Mouse (Mus musculus): ENCODE data around the gene Tnfrsf13b.
"Not testable (repeated sequence)": the region's sequence is repeated elsewhere in the genome, so short reads cannot be mapped to it uniquely, and the experiment has no call there.

Gene Tnfrsf13b

DNA sequence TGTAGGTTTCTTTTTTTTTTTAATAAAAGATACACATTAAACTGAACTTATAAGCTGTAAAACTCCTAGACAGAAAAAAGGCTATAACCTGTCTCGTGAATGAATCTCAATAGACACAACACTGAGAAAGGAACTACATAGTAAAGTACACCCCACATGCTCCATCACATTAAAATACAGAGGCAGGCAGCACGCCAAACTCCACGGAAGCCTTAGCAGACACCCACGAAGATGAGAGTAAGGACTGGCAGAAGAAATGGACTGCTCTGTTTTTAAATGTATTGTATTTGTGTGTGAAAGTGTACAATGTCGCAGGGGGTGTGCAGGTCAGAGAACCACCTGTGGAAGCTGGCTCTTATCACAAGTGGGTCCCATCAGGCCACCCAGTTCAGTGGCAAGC is 43.6 kb downstream of the Tnfrsf13b start:
- in situ Hi-C loops (cut with MboI, MseI), result no loop called here

DNA sequence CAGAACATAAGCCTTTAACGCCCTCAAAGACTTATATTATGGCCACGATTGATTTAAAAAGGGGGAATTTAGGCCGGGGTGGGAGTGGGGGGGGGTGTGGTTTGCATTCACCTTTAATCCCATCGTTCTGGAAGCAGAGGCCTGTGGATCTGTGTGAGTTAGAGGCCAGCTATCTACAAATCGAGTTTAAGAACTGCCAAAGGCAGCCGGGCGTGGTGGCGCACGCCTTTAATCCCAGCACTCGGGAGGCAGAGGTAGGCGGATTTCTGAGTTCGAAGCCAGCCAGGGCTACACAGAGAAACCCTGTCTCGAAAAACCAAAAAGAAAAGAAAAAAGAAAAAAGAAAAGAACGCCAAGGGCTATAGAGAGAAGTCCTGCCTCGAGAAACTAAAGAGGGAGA is 46.9 kb downstream of the Tnfrsf13b start:
- in situ Hi-C loops (cut with MboI, MseI), result not testable (repeated sequence)

DNA sequence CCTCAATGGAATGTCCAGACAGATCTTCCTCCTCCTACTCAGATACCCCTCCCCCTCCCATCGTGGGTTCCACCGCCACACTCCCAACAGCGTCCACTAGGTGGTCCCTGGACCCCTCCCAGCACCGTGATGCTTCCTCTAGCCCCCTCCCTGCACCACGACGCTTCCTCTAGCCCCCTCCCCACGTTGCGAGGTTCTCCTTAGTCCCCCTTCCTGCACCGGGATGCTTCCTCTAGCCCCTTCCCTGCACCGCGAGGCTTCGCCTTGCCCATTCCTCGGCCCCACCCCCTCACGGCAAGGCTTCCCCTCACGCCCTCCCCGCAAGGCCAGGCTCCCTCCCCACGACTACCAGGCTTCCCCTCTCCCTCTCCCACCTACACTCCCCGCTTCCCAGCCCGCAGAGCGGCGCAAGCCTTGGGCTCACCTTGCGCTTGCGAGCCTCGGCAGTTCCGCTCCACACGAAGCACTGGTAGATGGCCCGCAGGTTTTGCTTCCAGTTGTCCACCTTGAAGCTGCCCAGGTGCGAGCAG is 47.8 kb downstream of the Tnfrsf13b start:
- in situ Hi-C loops (cut with MboI, MseI), result no loop called here

DNA sequence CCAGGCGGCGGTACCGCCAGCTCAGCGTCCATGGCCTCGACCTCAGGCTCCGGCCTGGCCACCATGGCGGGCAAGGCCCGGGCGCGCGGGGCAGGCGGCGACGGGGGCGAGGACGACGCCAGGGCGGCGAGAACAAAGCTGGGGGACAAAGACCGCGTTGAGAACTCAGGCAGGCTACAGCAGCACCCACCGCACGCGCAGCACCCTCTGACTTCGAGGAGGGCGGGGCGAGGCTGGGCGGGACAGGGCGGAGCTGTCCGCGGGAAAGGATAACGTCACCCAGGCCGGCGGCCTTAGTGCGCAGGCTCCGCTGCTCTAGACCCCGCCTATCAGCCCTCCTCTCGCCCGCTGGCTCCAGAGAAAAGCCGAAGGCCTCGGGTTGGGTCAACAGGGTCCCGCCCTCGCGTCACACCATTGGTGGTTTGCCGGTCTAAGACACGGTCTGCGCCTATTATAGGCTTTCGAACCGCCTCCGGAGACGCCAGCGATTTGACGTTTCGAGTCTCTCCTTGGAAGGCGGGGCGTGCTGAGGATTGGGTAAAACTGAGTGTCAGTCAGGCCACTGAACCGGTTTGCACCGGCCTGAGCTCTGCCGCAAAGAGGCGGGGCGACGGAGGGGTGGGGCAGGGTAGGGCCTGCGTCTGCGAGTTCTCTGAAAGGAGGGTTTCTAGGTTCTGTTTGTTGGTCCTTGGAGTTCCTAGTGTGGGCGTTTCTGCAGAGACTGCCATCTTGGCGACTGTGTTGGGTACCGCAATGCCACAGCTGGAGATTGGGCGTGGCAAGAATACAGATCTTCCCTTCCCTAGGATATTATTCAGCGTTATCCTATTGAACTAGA is 48.5 kb downstream of the Tnfrsf13b start, which contains the start of gene Usp22:
TSS of gene Usp22 (minus strand) at position 235 of the 838 bp plus-strand sequence.
- in situ Hi-C loops (cut with MboI, MseI), result no loop called here

DNA sequence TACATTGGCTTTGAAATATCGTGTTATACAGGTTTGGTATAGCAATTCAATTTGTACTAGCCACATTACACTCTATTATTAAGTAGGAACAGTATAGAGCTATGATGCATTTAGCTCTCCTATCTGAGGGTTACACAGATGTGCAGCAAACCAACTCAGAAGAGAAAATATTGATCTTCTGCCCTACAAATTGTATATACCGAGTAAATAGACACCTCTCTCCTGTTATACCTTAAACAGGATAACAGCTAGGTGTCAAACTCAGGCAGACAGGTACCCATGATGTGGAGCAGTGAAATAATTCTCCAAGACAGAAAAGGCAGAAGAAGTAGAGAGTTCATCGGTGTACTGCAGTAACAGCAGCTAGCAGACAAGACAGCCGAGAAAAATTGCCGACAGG is 49.2 kb downstream of the Tnfrsf13b start:
- in situ Hi-C loops (cut with MboI, MseI), result no loop called here

DNA sequence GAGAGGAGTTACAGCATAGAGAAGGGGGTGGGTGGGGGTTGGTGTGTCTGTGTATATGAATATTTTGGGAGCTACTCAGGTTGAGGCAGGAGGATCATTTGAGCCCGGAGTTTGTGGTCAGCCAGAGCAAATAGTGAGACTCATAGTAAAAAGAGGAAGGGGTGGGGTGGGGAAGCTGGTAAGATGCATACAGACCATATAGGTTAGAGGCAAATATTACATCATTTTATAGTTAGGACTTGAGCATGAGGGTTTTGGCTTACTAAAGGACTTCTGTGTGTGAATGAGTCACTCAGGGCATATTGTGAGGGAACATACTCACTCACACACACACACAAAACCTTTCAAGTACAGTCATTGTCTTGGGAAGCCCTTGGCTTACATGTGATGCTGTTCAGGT is 49.8 kb downstream of the Tnfrsf13b start:
- in situ Hi-C loops (cut with MboI, MseI), result no loop called here

DNA sequence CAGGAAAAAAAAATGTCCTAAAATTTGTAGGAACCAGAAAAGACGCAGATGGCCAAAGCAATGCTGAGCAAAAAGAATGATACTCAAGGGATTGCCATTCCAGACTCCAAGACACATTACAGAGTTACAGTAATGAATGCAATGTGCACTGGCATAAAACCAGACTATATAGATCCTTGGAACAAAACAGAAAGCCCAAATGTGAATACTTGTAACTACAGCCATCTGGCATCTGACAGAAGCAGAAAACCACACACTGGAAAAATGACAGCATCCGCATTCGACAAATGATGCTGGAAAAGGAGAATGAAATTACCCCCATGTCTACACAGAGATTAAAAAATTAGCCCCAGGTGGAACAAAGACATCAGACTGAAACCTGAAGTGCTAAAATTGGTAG is 53.8 kb downstream of the Tnfrsf13b start:
- in situ Hi-C loops (cut with MboI, MseI), result no loop called here

DNA sequence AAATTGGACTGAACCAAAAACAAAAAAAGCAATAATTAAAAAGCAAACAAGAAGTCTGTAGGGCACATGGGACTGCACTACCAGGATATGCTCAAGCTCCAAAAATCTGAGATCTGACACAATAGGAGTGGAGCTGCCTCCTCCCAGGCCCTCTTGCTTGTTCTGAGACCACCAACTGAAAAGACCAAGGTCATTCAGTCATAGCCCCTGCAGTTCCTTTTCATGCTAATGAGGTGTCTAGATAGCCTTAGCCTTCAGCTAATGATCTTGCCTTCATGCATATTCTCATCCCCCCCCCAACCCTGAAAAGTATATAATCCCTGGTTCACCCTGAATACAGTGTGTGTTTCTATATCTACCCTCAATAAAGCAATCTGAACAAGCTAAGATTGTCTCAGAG is 55.1 kb downstream of the Tnfrsf13b start:
- in situ Hi-C loops (cut with MboI, MseI), result no loop called here

DNA sequence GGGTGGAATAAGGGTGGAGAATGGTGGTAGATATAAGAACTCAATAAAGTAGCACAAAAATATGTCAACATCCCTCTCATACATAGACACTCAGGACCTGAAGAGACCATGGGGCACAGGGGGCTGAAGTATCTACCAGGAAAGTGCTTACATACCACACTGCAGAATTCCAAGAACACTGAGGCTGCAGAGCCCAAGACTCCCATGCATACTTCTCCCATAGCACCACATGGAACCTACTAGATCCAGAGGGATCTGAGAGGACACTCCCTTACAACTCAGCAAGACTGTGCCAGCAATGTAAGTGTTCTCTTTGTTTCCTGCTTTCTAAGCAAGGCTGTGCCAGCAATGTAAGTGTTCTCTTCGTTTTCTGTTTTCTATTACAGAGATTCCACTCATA is 57.3 kb downstream of the Tnfrsf13b start:
- in situ Hi-C loops (cut with MboI, MseI), result no loop called here

DNA sequence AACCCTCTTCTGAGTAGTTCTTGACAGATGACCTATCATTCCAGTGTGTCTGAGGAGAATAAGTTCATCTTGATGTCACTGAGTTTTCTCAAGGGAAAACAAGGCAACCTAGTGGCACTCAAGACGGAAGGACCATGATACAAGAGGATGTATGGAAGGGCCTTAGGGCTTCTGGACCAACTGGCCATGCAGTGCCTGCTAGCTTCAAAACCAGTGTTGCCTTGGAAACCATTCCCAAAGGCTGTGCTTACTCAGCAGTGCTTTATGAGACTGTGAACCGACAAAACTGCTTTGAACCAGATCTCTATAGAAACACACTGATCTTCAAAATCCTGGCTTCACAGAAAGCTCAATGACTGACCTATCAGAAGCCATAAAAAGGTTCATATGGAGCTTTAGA is 64.2 kb downstream of the Tnfrsf13b start:
- in situ Hi-C loops (cut with MboI, MseI), result no loop called here

DNA sequence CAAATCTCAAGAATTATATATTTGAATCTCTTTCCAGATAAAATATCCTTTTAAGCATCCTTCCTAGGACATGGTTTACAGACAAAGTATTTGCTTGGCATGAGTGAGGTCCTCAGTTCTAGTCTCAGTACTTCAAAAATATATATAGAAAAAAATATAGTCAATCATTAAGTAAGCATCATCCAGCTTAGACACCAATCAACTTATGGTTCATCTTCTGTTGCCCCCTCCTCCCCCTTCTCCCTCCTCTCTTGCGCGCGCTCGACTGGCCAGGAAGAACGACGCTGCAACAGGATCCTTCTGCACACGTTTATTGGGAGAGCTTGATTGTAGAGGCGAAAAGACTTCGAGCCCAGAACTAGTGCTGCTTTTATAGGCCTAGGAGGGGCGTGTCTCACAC is 65.6 kb downstream of the Tnfrsf13b start:
- in situ Hi-C loops (cut with MboI, MseI), result not testable (repeated sequence)

DNA sequence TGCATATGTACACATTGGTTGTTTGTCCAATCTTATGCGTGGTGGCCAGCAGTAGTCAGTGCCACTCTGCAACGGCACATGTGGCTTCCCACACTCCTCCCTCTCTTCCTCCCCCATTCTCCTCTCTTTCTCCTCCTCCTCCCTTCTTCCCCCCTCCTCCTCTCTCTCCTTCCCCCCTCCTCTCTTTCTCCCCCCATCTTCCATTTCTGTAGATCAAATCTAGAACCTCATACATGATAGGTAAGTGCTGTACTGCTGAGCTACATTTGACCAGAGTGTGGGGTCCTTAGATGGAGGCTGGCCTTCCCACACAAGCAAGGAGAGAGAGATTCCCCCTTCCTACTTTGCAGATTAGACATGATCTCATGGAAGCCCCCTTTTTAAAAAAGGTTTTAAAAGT is 66.2 kb downstream of the Tnfrsf13b start:
- in situ Hi-C loops (cut with MboI, MseI), result no loop called here

DNA sequence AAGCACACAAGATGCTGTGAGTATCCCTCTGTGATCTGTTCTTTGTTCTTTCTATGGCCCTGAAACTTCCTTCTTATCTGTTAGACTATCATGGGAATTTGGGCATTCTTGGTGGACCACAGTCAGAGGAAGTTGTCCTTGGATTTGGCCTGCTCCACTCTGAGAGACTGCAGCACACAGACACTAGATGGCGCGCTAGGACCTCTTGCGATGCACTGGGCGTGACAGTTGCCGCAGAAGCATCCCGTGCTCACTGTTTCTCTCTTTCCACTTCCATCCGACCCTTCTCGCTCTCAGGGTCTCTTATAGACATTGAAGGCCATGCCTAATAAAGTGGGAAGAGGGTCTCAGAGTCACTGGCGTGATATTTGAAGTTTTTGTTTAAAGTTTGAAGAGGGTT is 66.8 kb downstream of the Tnfrsf13b start:
- in situ Hi-C loops (cut with MboI, MseI), result no loop called here

DNA sequence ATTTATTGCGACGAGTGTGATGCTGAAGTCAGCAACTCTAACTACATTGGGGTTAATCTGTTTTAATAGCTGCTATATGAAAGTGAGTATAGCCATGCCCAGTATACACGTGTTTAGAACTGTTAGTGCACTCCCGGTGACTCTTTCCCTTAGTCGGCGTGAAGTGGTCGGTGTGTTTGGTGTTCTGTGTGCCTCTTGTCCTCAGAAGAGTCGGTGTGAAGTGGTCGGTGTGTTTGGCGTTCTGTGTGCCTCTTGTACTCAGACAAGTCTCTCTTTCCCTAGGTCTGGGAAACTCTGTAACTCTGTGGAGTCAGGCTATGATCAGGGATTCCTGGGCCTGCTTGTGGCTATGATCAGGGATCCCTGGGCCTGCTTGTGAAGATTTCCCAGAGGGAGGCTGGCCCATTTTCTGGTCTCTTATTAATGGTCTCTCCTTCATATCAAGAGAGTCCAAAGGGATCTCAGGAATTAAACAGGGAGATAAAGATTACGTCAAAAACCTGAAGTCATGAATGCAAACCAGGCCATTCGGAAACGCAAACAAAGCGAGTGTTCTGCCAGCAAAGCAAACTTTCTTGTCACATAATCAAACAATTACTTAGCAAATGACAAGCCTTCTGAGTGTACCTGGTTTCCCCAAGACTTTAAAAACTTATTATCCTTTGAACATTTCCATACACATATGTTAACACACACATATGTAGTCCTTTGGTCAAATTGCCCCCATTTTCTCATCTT is 70.2 kb downstream of the Tnfrsf13b start:
- in situ Hi-C loops (cut with MboI, MseI), result no loop called here

DNA sequence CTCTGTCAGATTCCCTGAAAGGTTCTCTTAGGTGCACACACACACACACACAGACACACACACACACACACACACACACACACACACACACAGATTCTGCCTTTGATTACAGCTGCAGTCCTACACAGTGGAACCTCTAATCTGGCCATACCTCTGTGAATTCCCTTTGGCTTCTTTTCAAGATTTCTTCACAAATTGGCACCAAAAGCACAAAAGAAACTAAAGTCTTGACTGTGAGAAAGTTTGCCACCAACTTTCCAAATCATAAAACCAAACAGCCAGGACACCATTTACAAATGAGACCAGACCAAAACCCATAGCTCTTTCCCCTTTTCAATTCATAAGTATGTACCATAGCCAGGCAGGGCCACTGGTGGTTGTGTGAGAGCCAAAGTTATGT is 71.4 kb downstream of the Tnfrsf13b start:
- in situ Hi-C loops (cut with MboI, MseI), result no loop called here

Measured in T-helper 1 cell (primary cell).